Mouse (Mus musculus): ENCODE measurements around the gene Disc1.

Gene Disc1

DNA sequence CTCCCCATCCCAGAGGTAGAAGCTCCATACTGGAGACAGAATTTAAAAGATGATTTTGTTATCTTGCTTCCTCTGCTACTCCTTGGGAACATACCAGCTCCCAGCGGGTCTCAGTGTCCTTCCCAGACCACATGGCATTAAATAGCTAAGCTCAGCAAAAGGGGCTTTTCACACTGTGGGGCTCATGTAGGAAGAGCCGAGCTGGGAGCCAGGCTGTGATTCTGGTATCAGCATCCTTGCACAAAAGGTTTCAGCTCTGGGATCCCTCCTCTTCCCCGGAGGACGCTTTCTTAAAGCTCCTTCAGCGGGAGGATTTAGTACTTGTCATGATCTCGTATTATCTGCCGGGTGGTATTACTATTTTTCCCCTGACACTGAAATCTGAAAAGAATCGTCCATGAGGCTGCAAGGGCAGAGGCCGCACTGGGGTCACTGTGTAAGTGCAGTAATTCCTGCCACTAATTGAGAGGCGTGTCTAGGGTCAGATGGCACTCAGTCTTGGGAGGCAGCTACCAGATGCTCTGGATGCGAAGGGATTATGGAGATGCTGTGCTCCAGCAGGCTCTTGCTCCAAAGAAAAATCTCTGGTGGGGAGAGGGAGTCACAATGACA, 223.2 kb downstream of the Disc1 start:
- DNase-seq, result no peak

DNA sequence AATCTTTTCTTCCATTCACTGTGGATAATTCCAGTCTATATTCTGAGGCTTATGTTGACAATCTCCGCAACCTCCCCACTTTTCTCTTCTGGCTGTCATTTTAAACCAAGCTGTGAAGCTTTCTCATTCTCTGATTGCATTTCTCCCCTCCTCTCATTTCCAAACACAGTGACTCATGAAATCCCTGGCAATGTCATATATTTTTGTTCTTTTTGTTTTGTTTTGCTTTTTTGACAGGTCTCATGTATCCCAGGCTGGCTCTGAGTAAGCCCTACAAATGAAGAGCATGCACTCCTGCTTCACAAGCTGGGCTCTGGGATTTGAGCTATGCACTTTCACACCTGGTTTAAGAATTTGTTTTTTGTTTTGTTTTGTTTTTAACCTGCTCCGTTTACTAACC, 225.2 kb downstream of the Disc1 start:
- no peak for DNase-seq

GRCm38 (mm10) chr8:125279892-125280291, 225.9 kb downstream of the Disc1 start:
- DNase-seq, result no peak

- no peak for DNase-seq
Observed at GRCm38 (mm10) chr8:125282531-125282930, 228.5 kb downstream of the Disc1 start.

DNA sequence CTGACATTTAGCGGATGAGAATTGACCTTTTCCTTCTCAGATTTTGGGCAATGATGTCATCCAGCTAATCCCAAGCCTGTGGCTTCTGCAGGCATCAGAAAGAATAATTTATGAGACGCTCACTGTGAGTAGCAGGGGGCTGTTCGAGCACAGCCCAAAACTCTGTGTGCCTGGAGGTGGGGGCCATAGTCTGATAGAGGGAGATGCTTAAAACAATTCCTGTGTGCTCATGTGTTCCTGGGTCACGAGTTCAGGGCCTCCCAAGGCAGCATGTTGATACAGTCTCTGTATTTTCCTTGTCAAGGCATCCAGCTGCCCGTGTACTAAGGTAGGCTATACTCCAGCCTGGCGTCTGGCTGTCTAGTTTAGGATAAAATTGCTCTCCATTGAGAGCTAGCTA, 229.5 kb downstream of the Disc1 start:
- no peak for DNase-seq

- no peak for DNase-seq
Observed at GRCm38 (mm10) chr8:125284875-125285274, 230.9 kb downstream of the Disc1 start.

DNA sequence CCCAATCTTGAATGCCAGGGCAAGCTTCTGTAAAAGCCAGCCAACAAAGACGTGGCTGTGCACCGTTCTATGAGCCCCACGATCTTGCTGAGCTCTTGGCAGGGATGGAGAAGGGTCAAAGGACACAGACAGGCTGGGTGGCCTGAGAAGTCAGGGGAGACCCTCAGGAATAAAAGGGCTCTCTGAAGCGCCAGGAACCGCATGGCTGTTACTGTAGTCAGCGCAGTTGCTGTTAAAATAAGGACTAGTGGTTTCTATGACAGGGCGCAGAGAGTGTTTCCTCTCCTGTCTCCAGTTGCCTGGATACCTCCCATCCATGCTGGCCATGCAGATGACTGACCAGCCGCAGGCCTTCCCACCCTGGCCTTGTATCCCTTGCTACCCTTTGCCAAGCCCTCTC, 231.4 kb downstream of the Disc1 start:
- DNase-seq, result no peak

GRCm38 (mm10) chr8:125285966-125286681, 232.1 kb downstream of the Disc1 start:
- DNase-seq, result peak; percentile 44

DNA sequence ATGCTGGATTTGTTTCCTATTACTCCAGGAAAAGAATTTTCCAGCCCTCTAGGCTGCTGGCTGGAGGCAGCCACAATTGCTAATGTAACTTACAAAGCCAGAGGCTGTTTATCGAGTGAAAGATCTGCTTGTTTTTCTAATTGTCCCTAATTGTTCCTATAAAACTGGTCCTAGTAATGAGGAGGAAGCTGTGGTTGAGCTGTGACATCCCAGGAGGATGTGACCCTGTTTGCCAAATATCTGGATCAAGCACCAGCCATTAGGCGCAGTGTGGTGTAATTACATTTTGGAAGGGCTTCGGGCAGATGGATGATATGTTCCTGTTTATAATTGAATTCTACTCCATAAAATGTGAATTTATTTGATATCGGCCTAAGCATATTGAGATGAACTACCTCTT, 233.3 kb downstream of the Disc1 start:
- DNase-seq, result no peak

DNA sequence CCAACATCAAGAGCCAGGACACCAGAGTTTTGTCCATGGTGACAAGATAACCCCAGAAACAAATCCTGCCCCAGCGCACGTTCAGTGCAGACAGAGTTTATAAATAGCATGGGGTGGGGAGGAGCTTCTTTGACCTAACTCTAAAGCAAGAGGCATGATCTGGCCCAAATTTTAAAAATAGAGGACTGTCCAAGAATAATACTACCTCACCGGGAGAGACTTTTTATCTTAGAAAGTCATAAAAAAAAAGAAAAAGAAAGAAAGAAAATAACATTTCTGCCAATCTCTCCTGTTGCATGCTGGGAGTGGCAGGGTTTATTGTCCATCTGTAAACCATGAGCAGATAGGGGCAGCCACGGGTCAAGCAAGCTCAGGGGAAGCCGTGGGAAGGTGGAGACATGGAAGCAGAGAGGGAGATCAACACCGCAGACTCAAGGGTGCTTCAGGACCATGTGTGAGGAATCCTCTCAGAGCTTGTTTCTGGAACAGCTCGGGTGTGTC, 233.9 kb downstream of the Disc1 start:
- no peak for DNase-seq

GRCm38 (mm10) chr8:125291506-125291905, 237.5 kb downstream of the Disc1 start:
- DNase-seq, result peak; percentile 49

DNA sequence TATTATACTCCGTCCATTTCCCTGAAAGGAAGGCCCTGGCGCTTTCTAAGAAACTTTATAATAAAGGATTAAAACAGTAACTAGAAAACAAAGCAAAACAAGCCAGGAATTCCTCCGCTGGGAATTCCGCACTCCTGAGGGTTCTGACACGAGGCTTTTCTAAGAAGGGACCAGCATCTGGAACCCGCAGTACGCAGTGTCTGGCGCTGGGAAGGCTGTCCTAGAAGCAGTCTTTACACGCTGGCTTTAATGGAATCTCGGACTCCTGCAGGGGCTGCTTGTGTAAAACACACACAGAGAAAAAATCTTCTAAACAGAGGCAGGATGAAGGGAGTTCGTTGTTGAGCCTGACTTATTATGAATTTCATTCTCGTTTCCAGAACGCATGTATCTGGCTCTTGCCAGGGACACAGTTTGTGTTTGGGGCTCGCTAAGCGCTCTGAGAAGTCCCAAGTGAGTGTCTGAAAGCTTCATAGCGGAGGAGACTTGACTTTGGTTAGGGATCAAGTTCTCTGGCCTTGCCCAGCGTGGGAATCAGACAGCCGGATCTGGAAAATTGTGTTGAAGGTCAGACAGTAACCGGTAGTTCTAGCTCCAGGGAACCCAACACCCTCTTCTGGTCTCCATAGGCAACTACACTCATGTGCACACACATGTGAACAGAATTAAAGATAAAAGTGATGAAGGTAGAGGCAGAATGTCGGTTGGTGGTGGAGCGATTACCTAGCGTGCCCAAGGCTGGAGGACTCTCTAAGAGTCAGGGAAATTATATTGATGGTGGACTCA, 238.1 kb downstream of the Disc1 start:
- DNase-seq, result peak; percentile 14

DNA sequence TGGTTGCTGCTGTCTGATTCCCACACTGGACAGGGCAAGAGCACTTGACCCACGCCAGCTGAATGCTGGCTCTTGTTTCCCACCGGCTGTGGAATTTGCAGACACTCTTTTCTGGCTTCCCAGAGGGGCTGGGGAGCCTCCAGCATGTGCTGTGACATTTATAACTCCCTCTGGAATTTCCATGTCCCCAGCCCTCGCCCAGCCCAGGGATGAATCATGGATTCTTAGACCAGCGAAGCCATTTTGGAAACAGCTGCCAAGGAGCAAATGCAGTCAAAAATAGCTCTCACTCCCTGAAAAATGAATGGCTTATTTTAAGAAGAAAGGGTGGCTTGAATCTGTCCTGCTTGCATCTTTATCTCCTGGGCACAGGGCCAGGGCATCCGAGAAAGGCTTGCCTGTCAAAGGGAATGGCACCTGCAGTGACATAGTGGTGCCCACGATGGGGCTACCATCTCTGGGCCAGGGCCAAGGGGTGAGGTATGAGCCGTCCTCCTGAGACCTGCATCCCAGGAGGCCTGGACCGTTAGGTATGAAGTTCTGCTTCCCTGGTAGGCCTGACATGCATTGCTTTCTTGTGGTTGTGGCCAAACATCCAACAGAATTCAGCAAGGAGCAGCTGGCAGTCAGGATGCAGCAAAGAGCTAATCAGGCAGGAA, 239.1 kb downstream of the Disc1 start:
- DNase-seq, result peak; percentile 49

- no peak for DNase-seq
Observed at GRCm38 (mm10) chr8:125299248-125299647, 245.3 kb downstream of the Disc1 start.

GRCm38 (mm10) chr8:125301931-125302361, 248.0 kb downstream of the Disc1 start:
- DNase-seq, result no peak

DNA sequence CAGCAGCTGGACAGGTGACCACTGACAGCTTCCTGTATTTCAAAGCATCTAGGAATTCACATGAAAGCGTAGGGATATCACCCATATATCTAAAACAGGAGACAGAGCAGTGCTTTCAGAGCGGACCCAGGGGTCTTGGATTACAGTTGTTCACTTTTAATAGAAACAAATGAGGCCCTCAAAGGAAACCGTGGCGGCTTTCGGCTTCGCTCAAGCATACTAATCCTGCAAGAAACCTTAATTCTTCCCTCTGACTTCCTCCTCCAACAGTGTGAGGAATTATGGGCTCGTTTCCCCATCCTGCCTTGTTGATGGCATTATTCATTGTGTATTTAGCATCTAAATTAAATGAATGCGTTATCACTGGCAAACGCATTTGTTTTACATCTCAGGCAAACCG, 252.7 kb downstream of the Disc1 start:
- no peak for DNase-seq

DNA sequence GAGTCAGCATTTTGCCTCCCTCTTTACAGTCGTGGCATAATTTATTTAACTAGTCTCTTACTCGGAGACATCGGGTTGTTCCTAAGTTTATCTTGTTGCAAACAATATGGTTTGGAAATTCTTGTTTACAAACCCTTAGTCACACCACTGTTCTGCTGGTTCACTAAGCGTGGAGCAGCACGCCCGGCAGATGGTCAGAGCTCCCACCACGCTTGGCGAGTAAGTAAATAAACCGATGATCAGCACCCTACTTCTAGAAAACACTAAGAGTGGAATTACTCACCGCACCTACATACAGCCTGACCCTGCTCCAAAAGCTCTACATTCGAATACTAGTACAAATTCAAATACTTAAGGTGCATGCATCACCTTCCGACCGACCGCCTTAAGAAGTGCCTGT, 256.0 kb downstream of the Disc1 start:
- no peak for DNase-seq
